Mouse (Mus musculus): ENCODE data around the gene Lcp2.

Lcp2 gene

DNA sequence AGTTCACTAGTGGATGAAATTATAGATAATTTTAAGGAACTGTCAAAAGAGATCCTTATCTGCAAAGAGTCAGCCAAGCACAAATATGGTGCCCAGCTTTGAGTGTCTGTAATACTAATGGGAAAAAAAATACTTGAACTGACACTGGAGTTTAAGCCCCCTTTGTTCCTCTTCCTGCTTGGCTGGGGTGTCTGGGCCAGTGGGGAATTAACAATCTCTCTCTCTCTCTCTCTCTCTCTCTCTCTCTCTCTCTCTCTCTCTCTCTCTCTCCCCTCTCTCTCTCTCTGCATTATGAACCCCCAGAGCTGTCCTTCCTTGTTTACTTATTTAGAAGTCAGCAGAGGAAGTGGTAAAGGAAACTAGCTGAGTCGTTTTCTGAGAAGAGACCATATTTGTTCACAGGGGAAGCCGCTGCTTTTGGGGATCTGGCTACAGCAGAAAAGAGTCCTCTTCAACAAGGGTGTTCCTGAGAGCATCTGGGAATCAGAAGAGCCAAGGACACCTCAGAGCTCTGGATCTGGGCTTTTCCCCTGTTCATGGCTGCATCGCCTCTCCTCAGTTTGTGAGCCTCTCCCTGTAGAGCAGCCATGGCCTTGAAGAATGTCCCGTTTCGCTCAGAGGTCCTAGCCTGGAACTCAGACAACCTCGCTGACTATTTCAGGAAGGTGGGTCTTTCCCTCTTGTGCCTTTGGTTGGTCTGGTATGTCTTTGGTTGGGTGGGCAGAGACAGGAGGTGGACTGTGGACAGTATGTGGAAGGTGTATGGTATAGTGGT lies at the start of gene Lcp2:
Gene Lcp2 (plus strand): TSS at position 154 of the 775 bp plus-strand sequence.
- H3K4me3 ChIP-seq (replicated peaks; ENCODE audit: low read length), result no peak within 1 kb of the TSS
- H3K27me3 ChIP-seq (ENCODE audit: insufficient read depth, low read length), result no peaks in the 10 kb centered on the region
- no peaks in the 10 kb centered on the region for H3K4me1 ChIP-seq (replicated peaks; ENCODE audit: low read depth, low read length)
- TF ChIP-seq NANOG (IDR thresholded peaks at IDR 0.05; ENCODE audit: borderline replicate concordance, low read length), result no peak
- TF ChIP-seq POU5F1 (IDR thresholded peaks at IDR 0.05; ENCODE audit: borderline replicate concordance, low read length), result no peak
- no peak for TF ChIP-seq CTCF (conservative IDR thresholded peaks at IDR 0.05; ENCODE audit: low read length)
- H3K36me3 ChIP-seq (ENCODE audit: insufficient read depth, low read length), result no peaks in the 10 kb centered on the region
- 0 out of 2 replicates have a peak, but pooled peaks cover 9% of the 10 kb centered on the region for H3K9me3 ChIP-seq (ENCODE audit: low read length)

DNA sequence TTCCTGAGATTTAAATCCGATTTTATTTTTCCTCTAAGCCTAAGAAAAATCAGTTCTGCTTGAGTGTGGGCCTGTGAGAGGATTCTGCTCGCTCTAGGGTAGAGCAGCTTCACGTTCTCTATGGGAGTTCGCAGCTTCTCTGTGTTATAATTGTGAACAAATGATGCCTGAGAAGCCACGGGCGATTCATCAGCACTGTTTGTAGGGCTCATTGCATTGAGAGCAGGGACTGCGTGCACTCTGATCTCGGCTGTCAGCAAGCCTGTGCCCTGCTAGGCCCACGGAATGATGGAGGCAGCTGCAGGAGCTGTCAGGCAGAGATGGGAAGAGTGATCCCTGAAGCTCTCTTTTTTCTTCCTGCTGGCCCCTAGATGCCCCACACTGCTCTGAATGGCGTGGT lies 48.5 kb upstream of the Lcp2 start:
- no peaks in the 10 kb centered on the region for H3K9me3 ChIP-seq (ENCODE audit: low read length)
- peaks cover 38% of the 10 kb centered on the region for H3K27me3 ChIP-seq (ENCODE audit: insufficient read depth, low read length)
- TF ChIP-seq CTCF (conservative IDR thresholded peaks at IDR 0.05; ENCODE audit: low read length) (no peak), POU5F1 (IDR thresholded peaks at IDR 0.05; ENCODE audit: borderline replicate concordance, low read length) (no peak), NANOG (IDR thresholded peaks at IDR 0.05; ENCODE audit: borderline replicate concordance, low read length) (no peak)
- no peak overlapping the region for H3K4me3 ChIP-seq (replicated peaks; ENCODE audit: low read length)
- no peaks in the 10 kb centered on the region for H3K36me3 ChIP-seq (ENCODE audit: insufficient read depth, low read length)
- H3K4me1 ChIP-seq (replicated peaks; ENCODE audit: low read depth, low read length), result no peaks in the 10 kb centered on the region

DNA sequence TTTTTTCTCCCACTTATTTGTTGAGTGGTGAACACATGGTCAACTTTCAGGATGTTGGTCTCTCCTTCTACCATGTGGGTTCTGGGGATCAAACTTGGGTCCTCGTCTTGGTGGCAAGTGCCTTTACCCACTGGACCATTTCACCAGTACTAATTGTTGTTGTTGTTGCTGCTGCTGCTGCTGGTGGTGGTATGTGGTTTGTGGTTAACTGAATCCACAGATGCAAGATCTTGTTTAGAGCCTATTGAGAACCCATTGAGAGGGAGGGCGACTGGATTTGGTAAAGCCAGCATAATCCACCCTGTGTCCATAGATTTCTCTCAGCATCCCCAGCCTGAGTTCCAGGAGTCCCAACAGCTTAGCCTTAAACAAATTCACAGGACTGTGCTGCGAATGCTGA lies 46.3 kb upstream of the Lcp2 start:
- Histone ChIP-seq H3K9me3 (ENCODE audit: low read length) (no peaks in the 10 kb centered on the region), H3K4me1 (replicated peaks; ENCODE audit: low read depth, low read length) (no peaks in the 10 kb centered on the region), H3K36me3 (ENCODE audit: insufficient read depth, low read length) (no peaks in the 10 kb centered on the region), H3K27me3 (ENCODE audit: insufficient read depth, low read length) (peaks cover 30% of the 10 kb centered on the region), H3K4me3 (replicated peaks; ENCODE audit: low read length) (no peak overlapping the region)
- TF ChIP-seq POU5F1 (IDR thresholded peaks at IDR 0.05; ENCODE audit: borderline replicate concordance, low read length) (no peak), NANOG (IDR thresholded peaks at IDR 0.05; ENCODE audit: borderline replicate concordance, low read length) (no peak), CTCF (conservative IDR thresholded peaks at IDR 0.05; ENCODE audit: low read length) (no peak)

DNA sequence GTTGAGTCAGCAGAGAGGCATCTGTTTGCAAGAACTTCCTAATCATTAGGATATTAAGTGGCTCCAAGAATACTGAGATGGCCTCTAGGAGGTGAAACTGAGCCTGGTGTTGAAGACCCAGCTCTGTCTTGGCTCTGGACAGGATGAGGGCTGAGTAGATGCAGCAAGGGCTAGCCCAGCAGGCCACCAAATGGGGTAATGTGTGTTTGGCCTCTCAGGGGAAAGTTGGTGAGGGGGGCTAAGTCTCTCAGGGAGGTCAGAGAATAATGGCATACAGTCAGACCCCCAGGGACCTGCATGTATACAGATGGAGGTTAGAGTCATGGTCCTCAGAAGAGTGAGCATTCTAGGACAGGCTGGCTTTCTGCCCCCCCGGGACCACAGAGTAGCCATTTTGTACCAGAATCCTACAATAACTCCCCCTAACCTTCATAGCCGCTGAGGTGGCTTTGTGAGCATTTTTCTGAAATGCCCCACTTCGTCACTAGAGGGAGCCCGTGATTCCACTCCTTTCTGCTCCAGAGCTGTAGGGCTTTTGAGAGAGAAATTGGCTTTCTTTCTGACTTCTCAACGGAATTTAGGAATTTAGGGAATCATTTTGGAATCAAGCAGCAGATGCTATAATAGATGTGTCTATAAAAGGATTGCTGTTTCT lies 44.7 kb upstream of the Lcp2 start:
- Histone ChIP-seq H3K9me3 (ENCODE audit: low read length) (no peaks in the 10 kb centered on the region), H3K27me3 (ENCODE audit: insufficient read depth, low read length) (peaks cover 26% of the 10 kb centered on the region), H3K4me1 (replicated peaks; ENCODE audit: low read depth, low read length) (no peaks in the 10 kb centered on the region), H3K4me3 (replicated peaks; ENCODE audit: low read length) (no peak overlapping the region), H3K36me3 (ENCODE audit: insufficient read depth, low read length) (no peaks in the 10 kb centered on the region)
- peak; percentile 93 for TF ChIP-seq CTCF (conservative IDR thresholded peaks at IDR 0.05; ENCODE audit: low read length)
- no peak for TF ChIP-seq NANOG (IDR thresholded peaks at IDR 0.05; ENCODE audit: borderline replicate concordance, low read length)

DNA sequence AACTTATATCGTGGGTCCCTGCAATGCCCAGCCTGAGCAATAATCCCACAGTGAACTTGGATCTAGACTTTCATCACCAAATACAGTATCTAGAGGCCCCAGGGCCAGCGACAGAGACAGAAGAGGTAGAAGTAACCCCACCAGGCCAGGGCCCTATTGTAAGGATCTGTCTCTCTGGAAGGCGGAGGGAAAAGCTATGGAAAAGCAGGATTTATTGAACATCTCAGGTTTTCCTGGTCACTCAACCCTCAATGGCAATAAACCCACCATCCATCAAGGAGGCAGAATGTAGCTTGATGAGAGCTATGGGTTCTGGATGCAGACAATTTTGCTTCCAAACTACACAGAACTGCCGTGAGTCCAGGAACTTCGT lies 44.1 kb upstream of the Lcp2 start:
- Histone ChIP-seq H3K4me1 (replicated peaks; ENCODE audit: low read depth, low read length) (no peaks in the 10 kb centered on the region), H3K27me3 (ENCODE audit: insufficient read depth, low read length) (peaks cover 27% of the 10 kb centered on the region), H3K4me3 (replicated peaks; ENCODE audit: low read length) (no peak overlapping the region), H3K9me3 (ENCODE audit: low read length) (no peaks in the 10 kb centered on the region), H3K36me3 (ENCODE audit: insufficient read depth, low read length) (no peaks in the 10 kb centered on the region)
- TF ChIP-seq NANOG (IDR thresholded peaks at IDR 0.05; ENCODE audit: borderline replicate concordance, low read length), result no peak
- no peak for TF ChIP-seq CTCF (conservative IDR thresholded peaks at IDR 0.05; ENCODE audit: low read length)
- no peak for TF ChIP-seq POU5F1 (IDR thresholded peaks at IDR 0.05; ENCODE audit: borderline replicate concordance, low read length)

DNA sequence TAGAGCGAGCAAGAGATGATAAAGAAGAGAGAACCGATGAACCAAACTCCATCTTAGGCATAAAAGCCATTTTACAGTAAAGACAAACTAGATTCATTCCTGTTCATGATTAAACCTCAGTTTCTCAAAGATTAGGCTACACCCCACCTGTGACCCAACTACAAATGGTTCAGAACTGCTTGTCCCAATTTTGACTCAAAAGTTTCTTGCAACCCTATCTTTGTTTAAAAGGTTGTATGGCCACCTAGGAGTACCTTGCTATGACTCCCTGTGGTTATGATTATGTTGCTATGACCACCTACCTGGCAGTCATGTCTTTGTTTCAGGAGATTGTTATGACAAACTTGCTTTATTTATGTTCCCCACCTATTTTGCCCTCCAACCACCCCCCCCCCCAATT lies 39.1 kb upstream of the Lcp2 start:
- H3K27me3 ChIP-seq (ENCODE audit: insufficient read depth, low read length), result peaks cover 14% of the 10 kb centered on the region
- TF ChIP-seq NANOG (IDR thresholded peaks at IDR 0.05; ENCODE audit: borderline replicate concordance, low read length) (no peak), CTCF (conservative IDR thresholded peaks at IDR 0.05; ENCODE audit: low read length) (no peak), POU5F1 (IDR thresholded peaks at IDR 0.05; ENCODE audit: borderline replicate concordance, low read length) (no peak)
- no peaks in the 10 kb centered on the region for H3K36me3 ChIP-seq (ENCODE audit: insufficient read depth, low read length)
- H3K4me1 ChIP-seq (replicated peaks; ENCODE audit: low read depth, low read length), result peaks cover 8% of the 10 kb centered on the region
- H3K4me3 ChIP-seq (replicated peaks; ENCODE audit: low read length), result no peak overlapping the region
- H3K9me3 ChIP-seq (ENCODE audit: low read length), result no peaks in the 10 kb centered on the region

DNA sequence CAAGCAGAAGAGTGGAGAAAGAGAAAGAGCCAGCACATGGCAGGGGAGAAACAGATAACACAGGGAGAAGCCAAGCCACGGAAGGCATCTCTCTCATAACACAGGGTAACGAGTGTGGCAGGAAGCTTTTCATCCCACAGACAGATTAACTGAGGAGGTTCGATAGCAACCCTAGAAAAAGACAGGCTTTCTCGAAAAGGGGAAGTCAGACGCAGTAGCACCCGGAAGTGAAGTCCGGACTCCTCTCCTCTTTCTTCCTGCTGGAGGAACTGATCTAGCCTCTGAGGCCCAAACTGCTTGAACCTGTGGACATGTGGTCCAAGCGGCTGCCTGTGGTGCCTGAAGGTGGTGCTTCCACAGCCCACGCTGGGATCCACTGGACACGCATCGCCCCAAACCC lies 38.5 kb upstream of the Lcp2 start:
- Histone ChIP-seq H3K4me1 (replicated peaks; ENCODE audit: low read depth, low read length) (peaks cover 8% of the 10 kb centered on the region), H3K36me3 (ENCODE audit: insufficient read depth, low read length) (no peaks in the 10 kb centered on the region), H3K4me3 (replicated peaks; ENCODE audit: low read length) (no peak overlapping the region), H3K9me3 (ENCODE audit: low read length) (no peaks in the 10 kb centered on the region), H3K27me3 (ENCODE audit: insufficient read depth, low read length) (peaks cover 14% of the 10 kb centered on the region)
- TF ChIP-seq CTCF (conservative IDR thresholded peaks at IDR 0.05; ENCODE audit: low read length), result no peak
- no peak for TF ChIP-seq NANOG (IDR thresholded peaks at IDR 0.05; ENCODE audit: borderline replicate concordance, low read length)
- TF ChIP-seq POU5F1 (IDR thresholded peaks at IDR 0.05; ENCODE audit: borderline replicate concordance, low read length), result no peak

DNA sequence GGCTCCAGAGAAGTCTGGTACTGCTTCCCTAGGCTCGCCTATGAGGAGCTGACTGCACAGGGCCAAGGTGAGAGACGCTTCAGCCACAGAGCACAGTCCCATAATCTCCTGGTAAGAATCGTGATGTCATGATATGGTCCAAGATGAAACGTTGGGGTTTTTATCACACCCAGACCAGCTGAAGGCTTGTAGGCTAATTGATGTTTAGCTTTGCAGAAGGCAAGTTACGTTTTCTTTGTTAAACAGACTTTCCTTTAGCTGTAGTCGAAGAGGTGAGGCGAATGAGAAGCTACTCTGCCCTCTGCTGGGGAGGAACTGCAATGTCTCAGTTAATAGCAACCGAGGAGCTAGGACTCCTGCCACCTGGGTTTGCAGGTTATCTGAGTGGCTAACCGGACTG lies 38.0 kb upstream of the Lcp2 start:
- Histone ChIP-seq H3K4me1 (replicated peaks; ENCODE audit: low read depth, low read length) (peaks cover 8% of the 10 kb centered on the region), H3K27me3 (ENCODE audit: insufficient read depth, low read length) (peaks cover 14% of the 10 kb centered on the region), H3K4me3 (replicated peaks; ENCODE audit: low read length) (no peak overlapping the region), H3K9me3 (ENCODE audit: low read length) (no peaks in the 10 kb centered on the region), H3K36me3 (ENCODE audit: insufficient read depth, low read length) (no peaks in the 10 kb centered on the region)
- TF ChIP-seq NANOG (IDR thresholded peaks at IDR 0.05; ENCODE audit: borderline replicate concordance, low read length) (no peak), CTCF (conservative IDR thresholded peaks at IDR 0.05; ENCODE audit: low read length) (peak; percentile 39), POU5F1 (IDR thresholded peaks at IDR 0.05; ENCODE audit: borderline replicate concordance, low read length) (no peak)
